Mouse (Mus musculus) midbrain, embryonic 11.5 days (tissue): ENCODE data around the gene Calm4. TPM values are rescaled to one million over a fixed set of nuclear protein-coding genes. Genes with fewer than 3 reads are reported as not detected.

Source experiments
- ATAC-seq: fragments of 200-750 bp; cut with Nextera tagmentation; 2 replicates; pipeline ENCODE4 v1.8.0; 2017; ENCODE audit warnings: moderate TSS enrichment, moderate library complexity; ENCODE audit not compliant: low FRiP score
- DNase-seq: peaks from one replicate; pipeline ENCODE4 v3.0.0; 2015; ENCODE audit warnings: low spot score; ENCODE audit errors: missing footprints
- H3K27ac ChIP-seq: fragments of 300-500 bp; sonication (generic); 2 replicates; pipeline ENCODE4 v1.5.1; 2014; ENCODE audit warnings: low read depth, low read length
- H3K27me3 ChIP-seq: fragments of 300-500 bp; sonication (generic); 2 replicates; pipeline ENCODE4 v1.6.1; 2014; ENCODE audit warnings: mild to moderate bottlenecking, low read length, moderate library complexity, mixed read lengths; ENCODE audit not compliant: control insufficient read depth, insufficient read depth
- H3K36me3 ChIP-seq: fragments of 300-500 bp; sonication (generic); 2 replicates; pipeline ENCODE4 v1.6.1; 2014; ENCODE audit warnings: mild to moderate bottlenecking, low read length, moderate library complexity, mixed read lengths; ENCODE audit not compliant: control insufficient read depth, insufficient read depth
- H3K4me1 ChIP-seq: fragments of 300-500 bp; sonication (generic); 2 replicates; pipeline ENCODE4 v1.6.1; 2014; ENCODE audit warnings: low read length; ENCODE audit not compliant: control insufficient read depth, insufficient read depth
- H3K4me2 ChIP-seq: fragments of 300-500 bp; sonication (generic); 2 replicates; pipeline ENCODE4 v1.6.1; 2014; ENCODE audit warnings: mild to moderate bottlenecking, moderate library complexity
- H3K4me3 ChIP-seq: fragments of 300-500 bp; sonication (generic); 2 replicates; pipeline ENCODE4 v1.5.1; 2014; ENCODE audit warnings: low read depth, low read length
- H3K9ac ChIP-seq: fragments of 300-500 bp; sonication (generic); 2 replicates; pipeline ENCODE4 v1.6.1; 2014; ENCODE audit warnings: low read length
- H3K9me3 ChIP-seq: fragments of 300-500 bp; sonication (generic); 2 replicates; pipeline ENCODE4 v1.6.1; 2016; ENCODE audit warnings: low read length; ENCODE audit not compliant: control insufficient read depth
- WGBS: fragments of 180-500 bp; shearing (Covaris S2); extraction: QIAGEN DNeasy Blood & Tissue Kit; methylation state at CpG from one replicate; pipeline ENCODE4 v1.1.7; 2014; 5-methylcytosine and 5-hydroxymethylcytosine counted together
- polyA plus RNA-seq: library from polyadenylated mRNA; unstranded; fragments of >200 nt; fragmentation: Nextera tagmentation; extraction: Ambion mirVana; gene quantifications from 2 replicates; pipeline ENCODE4 v1.2.1, GENCODE M21; 2014

Calm4 gene
- polyA plus RNA-seq, 1 experiment from 2014 or later, result not detected

DNA sequence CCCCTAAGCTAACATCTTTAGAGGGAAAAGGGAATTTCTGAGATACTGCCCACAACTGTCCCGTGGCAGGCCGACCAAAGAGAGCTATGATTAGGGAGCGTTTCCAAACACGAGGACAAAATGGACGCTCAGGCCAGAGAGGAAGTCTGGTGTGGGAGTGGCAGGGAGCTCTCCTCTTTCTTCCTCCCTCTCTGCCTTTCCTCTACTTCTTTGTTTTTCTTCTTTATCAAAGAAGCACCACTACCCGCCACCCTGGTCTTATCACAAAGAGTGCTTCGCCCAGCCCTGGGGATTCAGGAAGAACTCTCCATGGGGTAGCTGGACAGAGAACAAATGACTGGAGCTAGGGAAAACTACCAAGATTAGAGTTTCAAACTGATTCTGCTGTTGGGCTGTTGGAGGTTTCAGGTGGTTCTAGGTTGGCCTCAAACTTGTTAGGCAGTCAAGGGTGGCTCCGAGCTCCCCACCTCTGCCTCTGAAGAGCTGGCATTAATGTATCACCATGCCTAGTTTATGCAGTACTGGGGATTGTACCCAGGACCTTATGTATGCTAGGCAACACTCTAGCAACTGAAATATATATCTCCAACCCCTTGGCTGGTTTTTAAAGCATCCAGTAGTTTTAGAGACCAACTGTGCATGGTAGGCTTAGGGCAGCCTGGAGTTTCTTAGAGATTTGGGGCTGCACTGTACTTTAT is 28.9 kb downstream of the Calm4 start:
- Histone ChIP-seq H3K4me2 (no peak overlapping the region), H3K36me3 (no peaks in the 10 kb centered on the region), H3K9me3 (no peaks in the 10 kb centered on the region), H3K27me3 (no peaks in the 10 kb centered on the region), H3K9ac (no peak overlapping the region), H3K4me3 (no peak overlapping the region), H3K4me1 (no peaks in the 10 kb centered on the region), H3K27ac (no peak overlapping the region)
- 83% methylated on average over 8 of the region's 8 CpGs for WGBS
- DNase-seq (no peak), ATAC-seq (no peak)

GRCm38 (mm10) chr13:3867158-3867557 is 29.6 kb downstream of the Calm4 start:
- H3K9ac ChIP-seq, result no peak overlapping the region
- H3K27me3 ChIP-seq, result no peaks in the 10 kb centered on the region
- H3K27ac ChIP-seq, result no peak overlapping the region
- no peaks in the 10 kb centered on the region for H3K4me1 ChIP-seq
- H3K36me3 ChIP-seq, result no peaks in the 10 kb centered on the region
- H3K9me3 ChIP-seq, result no peaks in the 10 kb centered on the region
- WGBS, result 86% methylated on average over 6 of the region's 6 CpGs
- no peak overlapping the region for H3K4me2 ChIP-seq
- no peak overlapping the region for H3K4me3 ChIP-seq
- ATAC-seq (no peak), DNase-seq (no peak)

DNA sequence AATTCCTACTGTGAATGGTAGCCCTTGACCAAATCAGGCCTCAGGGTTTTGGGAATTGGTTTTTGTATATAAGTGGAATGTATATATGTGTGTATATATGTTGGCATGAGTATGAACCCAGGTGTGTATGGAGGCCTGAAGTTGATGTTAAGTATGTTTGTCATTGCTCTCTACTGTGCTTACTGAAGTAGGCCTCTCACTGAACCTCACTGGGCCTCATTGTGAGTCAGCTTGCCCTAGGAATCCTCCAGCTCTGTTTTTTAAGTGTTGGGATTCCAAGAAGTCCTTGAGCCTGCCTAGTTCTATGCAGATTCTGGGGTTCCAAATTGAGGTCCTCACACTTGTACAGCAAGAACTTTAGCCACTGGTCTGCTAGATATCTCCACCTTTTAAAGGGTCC is 32.3 kb downstream of the Calm4 start:
- no peaks in the 10 kb centered on the region for H3K4me1 ChIP-seq
- no peak overlapping the region for H3K27ac ChIP-seq
- no peak overlapping the region for H3K9ac ChIP-seq
- H3K36me3 ChIP-seq, result no peaks in the 10 kb centered on the region
- DNase-seq, result no peak
- H3K4me2 ChIP-seq, result no peak overlapping the region
- H3K9me3 ChIP-seq, result no peaks in the 10 kb centered on the region
- H3K4me3 ChIP-seq, result no peak overlapping the region
- no peak for ATAC-seq
- H3K27me3 ChIP-seq, result no peaks in the 10 kb centered on the region

DNA sequence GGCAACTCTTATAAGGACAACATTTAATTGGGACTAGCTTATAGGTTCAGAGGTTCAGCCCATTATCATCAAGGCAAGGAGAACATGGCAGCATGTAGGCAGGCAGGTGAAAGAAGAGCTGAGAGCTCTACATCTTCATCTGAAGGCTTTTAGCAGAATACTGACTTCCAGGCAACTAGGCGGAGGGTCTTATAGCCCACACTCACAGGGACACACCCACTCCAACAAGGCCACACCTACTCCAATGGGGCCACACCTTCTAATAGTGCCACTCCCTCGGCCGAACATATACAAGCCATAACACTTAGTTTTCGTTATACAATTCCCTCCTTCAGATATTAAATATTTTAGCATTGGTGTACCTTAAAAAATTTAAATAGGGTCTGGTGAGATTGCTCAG is 35.3 kb downstream of the Calm4 start:
- no peak for ATAC-seq
- WGBS, result 89% methylated on average over 4 of the region's 4 CpGs
- no peak overlapping the region for H3K9ac ChIP-seq

GRCm38 (mm10) chr13:3876448-3876847 is 38.9 kb downstream of the Calm4 start:
- no peaks in the 10 kb centered on the region for H3K4me1 ChIP-seq
- no peak overlapping the region for H3K27ac ChIP-seq
- DNase-seq, result no peak
- WGBS, result 89% methylated on average over 6 of the region's 6 CpGs
- H3K4me3 ChIP-seq, result no peak overlapping the region
- H3K9ac ChIP-seq, result no peak overlapping the region
- no peaks in the 10 kb centered on the region for H3K9me3 ChIP-seq
- no peaks in the 10 kb centered on the region; the same call in 1 of the 2 replicates for H3K36me3 ChIP-seq
- H3K27me3 ChIP-seq, result no peaks in the 10 kb centered on the region
- no peak overlapping the region for H3K4me2 ChIP-seq
- ATAC-seq, result no peak

More for the DNA sequence above, 35.3 kb downstream of the Calm4 start:
- H3K4me1 ChIP-seq, result no peaks in the 10 kb centered on the region
- H3K27ac ChIP-seq, result no peak overlapping the region
- H3K36me3 ChIP-seq, result no peaks in the 10 kb centered on the region
- DNase-seq, result no peak
- H3K9me3 ChIP-seq, result no peaks in the 10 kb centered on the region
- no peaks in the 10 kb centered on the region for H3K27me3 ChIP-seq
- H3K4me3 ChIP-seq, result no peak overlapping the region
- no peak overlapping the region for H3K4me2 ChIP-seq

DNA sequence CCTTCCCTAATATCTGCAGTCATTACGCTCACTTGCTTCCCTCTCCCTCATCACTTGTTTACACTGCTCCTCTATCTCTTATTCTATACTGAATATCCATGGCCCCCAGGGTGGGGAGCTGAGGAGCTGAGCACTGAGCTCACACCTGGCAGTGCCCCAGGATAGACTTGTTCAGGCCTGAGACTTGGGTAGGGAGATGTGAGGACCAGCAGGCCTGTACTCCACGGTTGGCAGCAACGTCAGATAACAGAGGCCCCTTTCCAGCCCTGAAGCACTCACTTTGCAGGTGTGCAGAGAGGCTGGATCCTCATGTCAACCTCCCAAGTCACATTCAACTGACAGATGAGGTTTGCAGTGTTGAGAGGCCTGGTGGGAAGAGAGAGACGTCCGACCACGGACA is 39.6 kb downstream of the Calm4 start:
- ATAC-seq (no peak), DNase-seq (no peak)
- 79% methylated on average over 6 of the region's 6 CpGs for WGBS
- Histone ChIP-seq H3K4me1 (no peaks in the 10 kb centered on the region), H3K4me2 (no peak overlapping the region), H3K4me3 (no peak overlapping the region), H3K9ac (no peak overlapping the region), H3K27me3 (no peaks in the 10 kb centered on the region), H3K9me3 (no peaks in the 10 kb centered on the region), H3K27ac (no peak overlapping the region), H3K36me3 (peaks cover 4% of the 10 kb centered on the region)

GRCm38 (mm10) chr13:3877679-3878220 is 40.2 kb downstream of the Calm4 start:
- Histone ChIP-seq H3K4me2 (no peak overlapping the region), H3K4me1 (no peaks in the 10 kb centered on the region), H3K9me3 (no peaks in the 10 kb centered on the region), H3K27me3 (no peaks in the 10 kb centered on the region), H3K27ac (no peak overlapping the region), H3K9ac (no peak overlapping the region), H3K4me3 (no peak overlapping the region), H3K36me3 (peaks cover 4% of the 10 kb centered on the region)
- no peak for DNase-seq
- no peak for ATAC-seq
- WGBS, result 39% methylated on average over 4 of the region's 4 CpGs

GRCm38 (mm10) chr13:3886663-3887062 is 49.1 kb downstream of the Calm4 start:
- Histone ChIP-seq H3K36me3 (peaks cover 14% of the 10 kb centered on the region), H3K4me3 (no peak overlapping the region), H3K27ac (no peak overlapping the region), H3K4me2 (no peak overlapping the region), H3K4me1 (no peaks in the 10 kb centered on the region; the same call in 1 of the 2 replicates), H3K9me3 (no peaks in the 10 kb centered on the region), H3K27me3 (no peaks in the 10 kb centered on the region), H3K9ac (no peak overlapping the region)
- 95% methylated on average over 7 of the region's 7 CpGs for WGBS
- ATAC-seq (no peak), DNase-seq (no peak)
